Mouse (Mus musculus): ENCODE measurements at regions not wholly inside any gene's neighbourhood (a gene's known extent, or its start where the extent isn't known, plus 50 kb on each side); places are given as distances from the start of the nearest gene placed in this dataset.

- TF ChIP-seq MAFK (IDR thresholded peaks at IDR 0.05; ENCODE audit: insufficient replicate concordance, low read length) (peak; percentile 78), RAD21 (IDR thresholded peaks at IDR 0.05; ENCODE audit: low read depth, low read length) (no peak; the same call in 1 of the 2 replicates), JUND (conservative IDR thresholded peaks at IDR 0.05; ENCODE audit: low read depth, low read length) (no peak)
Measured at GRCm38 (mm10) chr9:60991509-60991908, 197.2 kb downstream of the Uaca start.
